Mouse (Mus musculus) E14TG2a.4 (cell line): ENCODE data around the gene Gm17364.

ENCODE experiments used
- CTCF ChIP-seq: conservative IDR thresholded peaks from 2 replicates; pipeline ENCODE4 v1.5.1; 2014; ENCODE audit warnings: low read length
- NANOG ChIP-seq: IDR thresholded peaks from 2 replicates; pipeline ENCODE4 v1.6.1; 2014; ENCODE audit warnings: borderline replicate concordance, low read length, mixed read lengths
- POU5F1 ChIP-seq: IDR thresholded peaks from 2 replicates; pipeline ENCODE4 v1.6.1; 2014; ENCODE audit warnings: low read length, borderline replicate concordance

- peak; percentile 64 for TF ChIP-seq CTCF
- TF ChIP-seq NANOG: no peak
- TF ChIP-seq POU5F1: no peak
Observed at GRCm38 (mm10) chr13:41238805-41239130, 35.0 kb downstream of the Gm17364 start.
